Mouse (Mus musculus): ENCODE measurements around the gene Hip1r.
A peak's percentile ranks its signal among the peaks of the same experiment; 100 is the strongest.

DNA sequence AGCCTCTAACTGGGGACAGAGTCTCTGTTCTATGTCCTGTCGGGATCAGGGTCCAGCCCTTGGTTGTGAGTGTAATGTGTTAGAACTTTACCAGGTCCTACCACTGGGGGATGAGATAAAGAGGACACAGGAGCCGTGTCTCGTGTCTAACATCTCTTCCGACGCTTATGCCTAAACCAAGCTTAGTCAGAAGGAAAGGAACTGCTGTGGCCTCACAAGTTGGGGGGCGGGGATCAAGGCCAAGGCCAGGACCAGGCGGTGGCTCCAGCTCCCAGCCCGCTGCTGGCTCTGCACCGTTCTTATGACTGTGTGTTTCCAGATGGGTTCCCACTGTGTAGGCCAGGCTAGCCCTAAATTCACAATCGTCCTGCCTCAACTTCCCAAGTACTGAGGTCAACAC lies 39.5 kb downstream of the Hip1r start:
- TF ChIP-seq CTCF (IDR thresholded peaks at IDR 0.05; ENCODE audit: low read depth, low read length) (0 out of 2 replicates have a peak, but pooled peaks have one; percentile 4), POLR2A (IDR thresholded peaks at IDR 0.05; ENCODE audit: extremely low read depth, insufficient read depth, low read length) (no peak)

All from liver, adult 2 months (tissue).